Mouse (Mus musculus) liver, embryonic 11.5 days (tissue): ENCODE results near the gene Shc3. TPM values are rescaled to one million over a fixed set of nuclear protein-coding genes. Genes with fewer than 3 reads are reported as not detected.

Experiments used
- ATAC-seq: fragments of 200-750 bp; cut with Nextera tagmentation; replicated peaks from 2 replicates; pipeline ENCODE4 v1.8.0; 2017; ENCODE audit warnings: moderate number of reproducible peaks, mild to moderate bottlenecking, moderate TSS enrichment, moderate library complexity; ENCODE audit not compliant: low FRiP score
- DNase-seq: peaks from one replicate; pipeline ENCODE4 v3.0.0-alpha.2; 2017; ENCODE audit warnings: low spot score
- H3K27ac ChIP-seq: fragments of 300-500 bp; sonication (generic); 2 replicates; pipeline ENCODE4 v1.5.1; 2014; ENCODE audit warnings: mild to moderate bottlenecking, low read depth, low read length, control low read depth
- H3K27me3 ChIP-seq: fragments of 300-500 bp; sonication (generic); replicated peaks from 2 replicates; pipeline ENCODE4 v1.6.1; 2014; ENCODE audit warnings: low read length, mixed read lengths; ENCODE audit not compliant: control insufficient read depth, insufficient read depth
- H3K36me3 ChIP-seq: fragments of 300-500 bp; sonication (generic); 2 replicates; pipeline ENCODE4 v1.6.1; 2014; ENCODE audit warnings: mild to moderate bottlenecking, low read length, moderate library complexity, mixed read lengths; ENCODE audit not compliant: control insufficient read depth, insufficient read depth
- H3K4me1 ChIP-seq: fragments of 300-500 bp; sonication (generic); replicated peaks from 2 replicates; pipeline ENCODE4 v1.6.1; 2014; ENCODE audit warnings: low read length, mixed read lengths; ENCODE audit not compliant: control insufficient read depth, insufficient read depth
- H3K4me2 ChIP-seq: fragments of 300-500 bp; sonication (generic); 2 replicates; pipeline ENCODE4 v1.6.1; 2014; ENCODE audit warnings: mild to moderate bottlenecking, control low read depth, moderate library complexity
- H3K4me3 ChIP-seq: fragments of 300-500 bp; sonication (generic); 2 replicates; pipeline ENCODE4 v1.5.1; 2014; ENCODE audit warnings: low read depth, low read length, control low read depth
- H3K9ac ChIP-seq: fragments of 300-500 bp; sonication (generic); 2 replicates; pipeline ENCODE4 v1.6.1; 2014; ENCODE audit warnings: low read depth, low read length, control low read depth
- H3K9me3 ChIP-seq: fragments of 300-500 bp; sonication (generic); 2 replicates; pipeline ENCODE4 v1.6.1; 2016; ENCODE audit warnings: low read length, inconsistent platforms, mixed read lengths; ENCODE audit not compliant: control insufficient read depth
- WGBS: fragments of 180-500 bp; shearing (Covaris S2); extraction: QIAGEN DNeasy Blood & Tissue Kit; methylation state at CpG from one replicate; pipeline ENCODE4 v1.1.7; 2014; 5-methylcytosine and 5-hydroxymethylcytosine counted together
- polyA plus RNA-seq: library from polyadenylated mRNA; unstranded; fragments of >200 nt; fragmentation: Nextera tagmentation; extraction: Ambion mirVana; gene quantifications from 2 replicates; pipeline ENCODE4 v1.2.1, GENCODE M21; 2014

The Shc3 gene
- polyA plus RNA-seq, 1 experiment from 2014 or later = not detected

DNA sequence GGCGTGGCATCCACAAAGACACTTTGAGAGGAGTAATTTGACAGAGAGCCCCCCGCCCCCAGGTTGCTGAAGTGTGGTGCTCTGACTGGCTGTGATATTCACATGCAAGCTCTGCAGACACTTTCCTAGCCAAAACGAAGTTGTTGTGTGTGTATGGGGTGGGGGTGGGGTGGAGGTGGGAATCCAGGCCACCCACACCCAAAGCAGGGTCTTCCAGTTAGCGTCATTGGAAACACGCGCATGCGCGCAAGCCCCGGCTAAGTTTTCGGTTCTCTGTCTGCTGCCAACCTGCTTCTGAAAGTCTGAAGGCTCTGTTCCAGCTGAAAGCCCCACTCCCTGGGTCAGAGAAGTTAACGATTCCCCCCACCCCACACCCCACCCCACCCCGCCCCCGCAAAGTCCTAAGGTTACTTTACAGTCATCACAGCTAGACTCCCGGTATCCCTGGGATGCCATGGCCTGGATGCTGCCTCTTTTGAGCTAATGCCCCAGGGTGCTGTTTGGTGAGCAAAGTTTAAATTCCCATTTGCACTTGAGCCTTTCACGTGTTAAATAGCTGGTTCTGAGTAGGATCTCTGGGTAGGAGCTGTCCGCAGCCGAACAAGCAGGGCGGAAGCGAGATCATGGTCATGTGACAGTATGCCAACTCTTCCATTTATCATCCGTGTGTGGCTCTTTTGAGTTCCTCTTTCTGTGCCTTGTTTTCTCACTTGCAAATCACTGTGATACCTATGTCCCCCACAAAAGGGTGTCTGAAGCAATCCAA, 168.3 kb downstream of the Shc3 start:
- Histone ChIP-seq H3K27me3 (no peaks in the 10 kb centered on the region), H3K4me3 (peak overlapping the region; percentile 36), H3K4me2 (peak overlapping the region; percentile 70), H3K4me1 (no peaks in the 10 kb centered on the region), H3K9ac (peak overlapping the region; percentile 7; the same call in 1 of the 2 replicates), H3K36me3 (no peaks in the 10 kb centered on the region), H3K27ac (no peak overlapping the region), H3K9me3 (no peaks in the 10 kb centered on the region)
- ATAC-seq (peak; percentile 43; the same call in 1 of the 2 replicates), DNase-seq (peak; percentile 48)
- 4% methylated on average over 20 of the region's 20 CpGs for WGBS

GRCm38 (mm10) chr13:51400186-51400719, 169.0 kb downstream of the Shc3 start:
- DNase-seq (no peak), ATAC-seq (peak; percentile 34; the same call in 1 of the 2 replicates)
- Histone ChIP-seq H3K27ac (no peak overlapping the region), H3K4me2 (peak overlapping the region; percentile 70), H3K4me3 (peak overlapping the region; percentile 36), H3K4me1 (no peaks in the 10 kb centered on the region), H3K9ac (no peak overlapping the region), H3K9me3 (no peaks in the 10 kb centered on the region), H3K27me3 (no peaks in the 10 kb centered on the region), H3K36me3 (no peaks in the 10 kb centered on the region)
- WGBS = 19% methylated on average over 14 of the region's 14 CpGs

GRCm38 (mm10) chr13:51399562-51399961, 169.7 kb downstream of the Shc3 start:
- ATAC-seq (no peak), DNase-seq (no peak)
- Histone ChIP-seq H3K4me3 (no peak overlapping the region), H3K9ac (no peak overlapping the region), H3K27me3 (no peaks in the 10 kb centered on the region), H3K4me2 (no peak overlapping the region), H3K36me3 (no peaks in the 10 kb centered on the region), H3K9me3 (no peaks in the 10 kb centered on the region), H3K27ac (no peak overlapping the region), H3K4me1 (no peaks in the 10 kb centered on the region)
- 88% methylated on average over 3 of the region's 3 CpGs for WGBS

GRCm38 (mm10) chr13:51397861-51398260, 171.4 kb downstream of the Shc3 start:
- no peak overlapping the region for H3K27ac ChIP-seq
- 72% methylated on average over 6 of the region's 6 CpGs for WGBS
- DNase-seq (no peak), ATAC-seq (no peak)
- no peaks in the 10 kb centered on the region for H3K4me1 ChIP-seq
- H3K27me3 ChIP-seq = no peaks in the 10 kb centered on the region
- no peaks in the 10 kb centered on the region for H3K36me3 ChIP-seq
- H3K9ac ChIP-seq = no peak overlapping the region
- H3K4me3 ChIP-seq = no peak overlapping the region
- H3K9me3 ChIP-seq = no peaks in the 10 kb centered on the region
- no peak overlapping the region for H3K4me2 ChIP-seq

DNA sequence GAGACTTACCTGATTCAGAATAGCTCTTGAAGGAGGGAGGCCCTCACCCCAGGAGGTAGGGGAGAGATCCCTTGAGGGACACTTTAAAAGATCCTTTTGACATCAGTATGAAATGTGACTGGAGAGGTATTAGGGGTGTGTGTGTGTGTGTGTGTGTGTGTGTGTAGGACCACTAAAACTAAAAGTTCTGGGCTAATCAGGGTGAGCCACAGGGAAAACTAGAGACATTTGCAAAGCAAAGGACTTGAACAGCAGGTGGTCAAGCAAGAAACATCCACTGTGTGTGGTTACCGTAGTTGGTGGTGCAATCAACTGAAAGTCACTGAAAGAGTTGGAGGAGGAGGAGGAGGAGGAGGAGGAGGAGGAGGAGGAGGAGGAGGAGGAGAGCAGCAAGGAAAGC, 177.0 kb downstream of the Shc3 start:
- no peak overlapping the region for H3K4me3 ChIP-seq
- H3K27me3 ChIP-seq = no peaks in the 10 kb centered on the region
- 0% methylated on average over 1 of the region's 1 CpGs for WGBS
- DNase-seq (no peak), ATAC-seq (no peak)
- H3K27ac ChIP-seq = no peak overlapping the region
- no peaks in the 10 kb centered on the region for H3K36me3 ChIP-seq
- no peak overlapping the region for H3K4me2 ChIP-seq
- H3K9ac ChIP-seq = no peak overlapping the region
- no peaks in the 10 kb centered on the region for H3K9me3 ChIP-seq
- no peaks in the 10 kb centered on the region; the same call in 1 of the 2 replicates for H3K4me1 ChIP-seq

GRCm38 (mm10) chr13:51391359-51391916, 177.8 kb downstream of the Shc3 start:
- Histone ChIP-seq H3K4me3 (no peak overlapping the region), H3K9ac (no peak overlapping the region), H3K9me3 (no peaks in the 10 kb centered on the region), H3K36me3 (no peaks in the 10 kb centered on the region), H3K27me3 (no peaks in the 10 kb centered on the region), H3K4me1 (no peaks in the 10 kb centered on the region; the same call in 1 of the 2 replicates), H3K27ac (no peak overlapping the region), H3K4me2 (no peak overlapping the region)
- ATAC-seq (no peak), DNase-seq (no peak)
- WGBS = 70% methylated on average over 6 of the region's 6 CpGs

GRCm38 (mm10) chr13:51390398-51390797, 178.8 kb downstream of the Shc3 start:
- Histone ChIP-seq H3K36me3 (no peaks in the 10 kb centered on the region), H3K27ac (no peak overlapping the region), H3K4me1 (no peaks in the 10 kb centered on the region; the same call in 1 of the 2 replicates), H3K4me3 (no peak overlapping the region), H3K4me2 (no peak overlapping the region), H3K9me3 (no peaks in the 10 kb centered on the region), H3K27me3 (no peaks in the 10 kb centered on the region), H3K9ac (no peak overlapping the region)
- ATAC-seq = no peak
- WGBS = 64% methylated on average over 4 of the region's 4 CpGs
- DNase-seq = no peak

DNA sequence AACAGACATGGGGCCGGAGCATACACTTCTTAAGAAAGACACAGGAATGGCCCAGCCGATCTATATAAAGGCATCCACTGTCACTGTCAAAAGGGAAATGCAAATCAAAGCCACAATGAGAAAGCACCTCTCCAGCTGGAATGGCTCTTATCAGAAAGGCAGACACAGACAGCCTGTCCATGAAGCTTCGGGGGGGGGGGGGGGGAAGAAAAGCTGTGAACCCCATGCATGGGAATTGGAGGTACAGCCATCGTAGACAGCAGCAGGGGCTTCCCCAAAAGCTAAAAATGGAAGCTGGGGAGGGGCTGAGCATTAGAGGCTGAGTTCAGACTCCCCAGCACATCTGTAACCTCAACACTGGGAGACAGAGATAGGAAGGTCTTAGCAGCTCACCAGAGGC, 181.3 kb downstream of the Shc3 start:
- Histone ChIP-seq H3K4me2 (no peak overlapping the region), H3K4me1 (no peaks in the 10 kb centered on the region; the same call in 1 of the 2 replicates), H3K27me3 (no peaks in the 10 kb centered on the region), H3K9ac (no peak overlapping the region), H3K27ac (no peak overlapping the region), H3K4me3 (no peak overlapping the region), H3K9me3 (no peaks in the 10 kb centered on the region), H3K36me3 (no peaks in the 10 kb centered on the region)
- no peak for ATAC-seq
- WGBS = 31% methylated on average over 4 of the region's 4 CpGs
- no peak for DNase-seq
